Mouse (Mus musculus) liver, embryonic 16.5 days (tissue): ENCODE measurements around the gene Pskh1. TPM values are rescaled to one million over a fixed set of nuclear protein-coding genes. Genes with fewer than 3 reads are reported as not detected.

ENCODE experiments used
- ATAC-seq: fragments of 200-750 bp; cut with Nextera tagmentation; 2 replicates; pipeline ENCODE4 v1.8.0; 2017; ENCODE audit warnings: low read depth, mild to moderate bottlenecking, moderate number of reproducible peaks, moderate library complexity
- H3K27ac ChIP-seq: fragments of 300-500 bp; sonication (generic); 2 replicates; pipeline ENCODE4 v1.5.1; 2014; ENCODE audit warnings: mild to moderate bottlenecking, low read length
- H3K27me3 ChIP-seq: fragments of 300-500 bp; sonication (generic); 2 replicates; pipeline ENCODE4 v1.6.1; 2014; ENCODE audit warnings: low read depth, low read length, mixed read lengths; ENCODE audit not compliant: control insufficient read depth, insufficient read depth
- H3K36me3 ChIP-seq: fragments of 300-500 bp; sonication (generic); 2 replicates; pipeline ENCODE4 v1.6.1; 2014; ENCODE audit warnings: mild to moderate bottlenecking; ENCODE audit not compliant: control insufficient read depth, insufficient read depth
- H3K4me1 ChIP-seq: fragments of 300-500 bp; sonication (generic); 2 replicates; pipeline ENCODE4 v1.6.1; 2014; ENCODE audit warnings: low read depth, low read length, mixed read lengths; ENCODE audit not compliant: control insufficient read depth
- H3K4me2 ChIP-seq: fragments of 300-500 bp; sonication (generic); 2 replicates; pipeline ENCODE4 v1.6.1; 2014; ENCODE audit warnings: low read depth, low read length, mixed read lengths
- H3K4me3 ChIP-seq: fragments of 300-500 bp; sonication (generic); 2 replicates; pipeline ENCODE4 v1.5.1; 2014; ENCODE audit warnings: low read depth, mild to moderate bottlenecking, low read length
- H3K9ac ChIP-seq: fragments of 300-500 bp; sonication (generic); 2 replicates; pipeline ENCODE4 v1.6.1; 2014; ENCODE audit warnings: low read depth, low read length
- H3K9me3 ChIP-seq: fragments of 300-500 bp; sonication (generic); replicated peaks from 2 replicates; pipeline ENCODE4 v1.6.1; 2016; ENCODE audit warnings: low read length; ENCODE audit not compliant: control insufficient read depth
- WGBS: fragments of 180-500 bp; shearing (Covaris S2); extraction: QIAGEN DNeasy Blood & Tissue Kit; methylation state at CpG from one replicate; pipeline ENCODE4 v1.1.7; 2014; ENCODE audit not compliant: insufficient replicate concordance; 5-methylcytosine and 5-hydroxymethylcytosine counted together
- polyA plus RNA-seq: library from polyadenylated mRNA; unstranded; fragments of >200 nt; fragmentation: Nextera tagmentation; extraction: Ambion mirVana; gene quantifications from 2 replicates; pipeline ENCODE4 v1.2.1, GENCODE M21; 2015

Pskh1 gene
- polyA plus RNA-seq, 1 experiment from 2014 or later = 12.2 TPM

- Histone ChIP-seq H3K4me1 (peaks cover 47% of the 10 kb centered on the region), H3K36me3 (no peaks in the 10 kb centered on the region), H3K27ac (no peak overlapping the region), H3K4me2 (peak overlapping the region; percentile 44), H3K9me3 (no peaks in the 10 kb centered on the region), H3K9ac (no peak overlapping the region), H3K27me3 (no peaks in the 10 kb centered on the region), H3K4me3 (peak overlapping the region; percentile 3; the same call in 1 of the 2 replicates)
- 28% methylated on average over 10 of the region's 10 CpGs for WGBS
- peak; percentile 22; the same call in 1 of the 2 replicates for ATAC-seq
Measured at GRCm38 (mm10) chr8:105961536-105961935, 61.3 kb downstream of the Pskh1 start.

GRCm38 (mm10) chr8:105964506-105965265 is 64.4 kb downstream of the Pskh1 start:
- Histone ChIP-seq H3K27ac (peak overlapping the region; percentile 89), H3K4me1 (peaks cover 56% of the 10 kb centered on the region), H3K9me3 (no peaks in the 10 kb centered on the region), H3K36me3 (no peaks in the 10 kb centered on the region), H3K27me3 (no peaks in the 10 kb centered on the region), H3K4me2 (peak overlapping the region; percentile 96), H3K4me3 (peak overlapping the region; percentile 84), H3K9ac (peak overlapping the region; percentile 84)
- ATAC-seq = no peak
- 52% methylated on average over 12 of the region's 12 CpGs for WGBS

DNA sequence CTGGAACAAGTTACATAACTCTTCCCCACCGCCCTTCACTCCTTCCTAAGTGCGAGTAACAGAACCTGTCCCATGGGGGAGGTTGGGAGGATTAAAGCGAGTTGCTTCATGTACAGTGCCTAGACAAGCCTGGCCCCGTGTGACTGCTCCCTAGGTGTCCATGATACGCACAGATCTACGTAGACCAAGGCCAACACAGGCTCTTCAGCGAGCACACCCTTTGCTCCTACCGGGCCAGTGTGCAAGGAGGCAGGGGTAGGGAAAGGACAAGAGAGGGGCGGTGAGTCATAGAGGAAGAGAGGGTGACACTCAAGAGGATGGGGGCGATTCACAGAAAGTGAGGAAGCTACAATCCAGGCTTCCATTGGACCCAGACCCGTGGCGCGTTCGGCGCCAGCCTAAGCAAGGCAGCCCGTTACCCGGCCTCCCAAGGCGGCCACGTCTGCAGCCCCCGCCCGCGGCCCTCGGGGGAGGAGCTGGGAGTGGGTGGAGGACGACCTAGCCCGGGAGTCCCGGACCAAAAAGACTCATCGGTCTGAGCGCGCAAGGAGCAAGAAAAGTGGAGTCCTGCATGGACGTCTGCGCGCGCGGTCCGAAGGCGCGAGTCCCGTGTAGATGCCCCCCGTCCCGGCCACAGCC is 65.1 kb downstream of the Pskh1 start:
- Histone ChIP-seq H3K27me3 (no peaks in the 10 kb centered on the region), H3K4me1 (peaks cover 56% of the 10 kb centered on the region), H3K4me3 (peak overlapping the region; percentile 84), H3K36me3 (no peaks in the 10 kb centered on the region), H3K9ac (peak overlapping the region; percentile 84), H3K4me2 (peak overlapping the region; percentile 96), H3K9me3 (no peaks in the 10 kb centered on the region), H3K27ac (peak overlapping the region; percentile 89)
- WGBS = 1% methylated on average over 40 of the region's 40 CpGs
- peak; percentile 49 for ATAC-seq

- Histone ChIP-seq H3K27me3 (no peaks in the 10 kb centered on the region), H3K27ac (peak within 1 kb of the TSS; percentile 89), H3K4me2 (peak within 1 kb of the TSS; percentile 96), H3K4me1 (peaks cover 54% of the 10 kb centered on the region), H3K36me3 (no peaks in the 10 kb centered on the region), H3K4me3 (peak within 1 kb of the TSS; percentile 84), H3K9me3 (no peaks in the 10 kb centered on the region), H3K9ac (peak within 1 kb of the TSS; percentile 84)
- ATAC-seq = peak; percentile 81
- under 1% methylated on average over 47 of the region's 47 CpGs for WGBS
Measured at GRCm38 (mm10) chr8:105965905-105966341, 65.7 kb downstream of the Pskh1 start, which contains the start of gene Slc12a4. Slc12a4 (minus strand) TSS chr8:105966097.

- peak overlapping the region; percentile 89 for H3K27ac ChIP-seq
- peaks cover 45% of the 10 kb centered on the region for H3K4me1 ChIP-seq
- H3K9ac ChIP-seq = peak overlapping the region; percentile 84
- ATAC-seq = peak; percentile 69
- H3K36me3 ChIP-seq = no peaks in the 10 kb centered on the region
- H3K27me3 ChIP-seq = no peaks in the 10 kb centered on the region
- 7% methylated on average over 19 of the region's 19 CpGs for WGBS
- H3K4me3 ChIP-seq = peak overlapping the region; percentile 84
- peak overlapping the region; percentile 96 for H3K4me2 ChIP-seq
- H3K9me3 ChIP-seq = no peaks in the 10 kb centered on the region
Measured at GRCm38 (mm10) chr8:105966692-105967311, 66.6 kb downstream of the Pskh1 start.

GRCm38 (mm10) chr8:105969367-105969766 is 69.1 kb downstream of the Pskh1 start:
- H3K9me3 ChIP-seq = no peaks in the 10 kb centered on the region
- H3K9ac ChIP-seq = no peak overlapping the region
- no peak overlapping the region for H3K4me2 ChIP-seq
- no peaks in the 10 kb centered on the region for H3K27me3 ChIP-seq
- no peaks in the 10 kb centered on the region for H3K36me3 ChIP-seq
- peaks cover 30% of the 10 kb centered on the region for H3K4me1 ChIP-seq
- no peak overlapping the region for H3K4me3 ChIP-seq
- no peak overlapping the region for H3K27ac ChIP-seq
- 56% methylated on average over 1 of the region's 1 CpGs for WGBS
- no peak for ATAC-seq

DNA sequence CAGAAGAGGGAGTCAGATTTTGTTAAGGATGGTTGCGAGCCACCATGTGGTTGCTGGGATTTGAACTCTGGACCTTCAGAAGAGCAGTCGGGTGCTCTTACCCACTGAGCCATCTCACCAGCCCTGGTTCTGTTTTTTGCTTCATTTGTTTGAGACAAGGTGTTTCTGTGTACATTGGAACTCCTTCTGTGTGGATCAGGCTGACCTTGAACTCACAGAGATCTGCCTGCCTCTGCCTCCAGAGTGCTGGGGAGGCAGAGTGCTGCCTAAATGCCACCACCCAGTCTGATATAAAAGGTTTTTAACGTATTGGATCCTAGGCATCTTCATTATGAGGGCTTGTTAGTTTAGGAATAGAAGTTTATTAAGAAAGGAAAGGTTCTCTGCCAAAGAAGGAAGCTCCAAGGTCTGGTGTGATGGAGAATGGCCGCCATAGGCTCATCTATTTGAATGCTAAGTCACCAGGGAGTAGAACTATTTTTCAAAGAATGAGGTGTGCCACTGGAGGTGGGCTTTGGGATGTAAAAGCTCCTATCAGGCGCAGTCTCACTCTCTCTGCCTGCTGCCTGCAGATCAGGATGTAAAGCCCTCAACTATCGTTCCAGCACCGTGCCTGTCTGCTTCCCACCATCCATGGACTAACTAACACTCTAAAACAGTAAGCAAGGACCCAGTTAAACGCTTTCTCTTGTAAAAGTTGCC is 70.9 kb downstream of the Pskh1 start:
- H3K9me3 ChIP-seq = no peaks in the 10 kb centered on the region
- H3K4me2 ChIP-seq = no peak overlapping the region
- H3K9ac ChIP-seq = no peak overlapping the region
- H3K27ac ChIP-seq = no peak overlapping the region
- no peaks in the 10 kb centered on the region for H3K36me3 ChIP-seq
- 69% methylated on average over 8 of the region's 8 CpGs for WGBS
- ATAC-seq = no peak
- no peak overlapping the region for H3K4me3 ChIP-seq
- no peaks in the 10 kb centered on the region for H3K27me3 ChIP-seq
- H3K4me1 ChIP-seq = peaks cover 14% of the 10 kb centered on the region

DNA sequence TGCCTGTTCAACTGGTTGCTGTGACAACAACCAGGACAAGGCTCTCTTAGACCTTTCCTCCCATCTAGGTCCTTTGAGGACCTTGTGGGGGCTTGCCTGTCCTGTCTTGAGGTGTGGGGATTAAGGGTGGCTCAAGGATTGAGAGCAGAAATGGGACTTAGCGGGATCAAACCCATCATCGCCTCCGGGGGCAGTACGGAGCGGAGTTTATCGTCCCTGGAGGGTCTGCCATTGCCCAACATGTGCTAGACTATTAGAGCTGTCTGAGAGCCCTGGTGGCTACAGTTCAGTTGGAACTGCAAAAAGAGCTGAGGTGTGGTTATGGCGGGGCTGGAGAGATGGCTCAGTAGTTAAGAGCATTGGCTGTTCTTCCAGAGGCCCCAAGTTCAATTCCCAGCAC is 75.1 kb downstream of the Pskh1 start:
- H3K27me3 ChIP-seq = no peaks in the 10 kb centered on the region
- H3K9ac ChIP-seq = no peak overlapping the region
- 68% methylated on average over 7 of the region's 7 CpGs for WGBS
- no peak overlapping the region for H3K27ac ChIP-seq
- no peaks in the 10 kb centered on the region for H3K4me1 ChIP-seq
- H3K4me3 ChIP-seq = no peak overlapping the region
- ATAC-seq = no peak
- H3K36me3 ChIP-seq = no peaks in the 10 kb centered on the region
- no peak overlapping the region for H3K4me2 ChIP-seq
- H3K9me3 ChIP-seq = no peaks in the 10 kb centered on the region
